Mouse (Mus musculus) leukemia stem cell, adult 10-12 weeks (primary cell): ENCODE results near the gene Odf2l. TPM values are rescaled to one million over a fixed set of nuclear protein-coding genes. Genes with fewer than 3 reads are reported as not detected.

Experiments
- polyA plus RNA-seq: library from polyadenylated mRNA; stranded (reverse); fragments of >175 nt; gene quantifications from 2 replicates; pipeline ENCODE4 v1.2.3, GENCODE M21; 2012; ENCODE audit warnings: low replicate concordance

Gene Odf2l
- polyA plus RNA-seq, result 0.77 and 1.4 TPM in 2 replicates

GRCm38 (mm10) chr3:145118254-145119001 lies at the start of gene Odf2l:
TSS of gene Odf2l (plus strand) at chr3:145118588.

GRCm38 (mm10) chr3:145099291-145099690 lies 19.1 kb upstream of the Odf2l start, which contains the start of gene Clca2:
TSS of gene Clca2 (minus strand) at chr3:145099443.

Other genes with a start within 250 kb of the Odf2l start
- gene Clca4b, start 186.1 kb upstream of the Odf2l start, polyA plus RNA-seq, result not detected in 2 replicates
- gene Clca4a, start 143.5 kb upstream of the Odf2l start, polyA plus RNA-seq, result not detected in 2 replicates
- gene Clca1, start 85.8 kb upstream of the Odf2l start, polyA plus RNA-seq, result not detected in 2 replicates
- not detected in 2 replicates for gene Clca2, start 19.1 kb upstream of the Odf2l start, polyA plus RNA-seq
- not detected in 2 replicates for gene Col24a1, start 173.9 kb downstream of the Odf2l start, polyA plus RNA-seq